Mouse (Mus musculus): ENCODE data around the gene Amz2. TPM values are rescaled to one million over a fixed set of nuclear protein-coding genes. Genes with fewer than 3 reads are reported as not detected.

Amz2 gene
- total and polyA plus RNA-seq, 3 experiments, result 50.2 to 57.5 (median 52.4) TPM

GRCm38 (mm10) chr11:109494890-109495770 is 69.4 kb downstream of the Amz2 start:
- no peak overlapping the region for H3K9ac ChIP-seq (ENCODE audit: low read depth, low read length)
- TF ChIP-seq POLR2A (IDR thresholded peaks at IDR 0.05; ENCODE audit: insufficient read depth, low read depth, low read length), result no peak
- no peak for TF ChIP-seq CTCF (IDR thresholded peaks at IDR 0.05)
- no peak for TF ChIP-seq EP300 (IDR thresholded peaks at IDR 0.05; ENCODE audit: insufficient read depth, low read depth, low read length)
- H3K36me3 ChIP-seq (ENCODE audit: control insufficient read depth, insufficient read depth, low read length), result no peaks in the 10 kb centered on the region
- H3K27me3 ChIP-seq (ENCODE audit: control insufficient read depth, insufficient read depth, low read length), result no peaks in the 10 kb centered on the region
- DNase-seq, result peak in 1 of 2 experiments; percentile 19
- no peak overlapping the region for H3K27ac ChIP-seq
- intact Hi-C loops (cut with DNase I), result loop anchor here (5.0 kb wide), 1 partner anchor 48 kb away; no protein-coding TSS in a partner anchor
- H3K4me1 ChIP-seq (ENCODE audit: control insufficient read depth, insufficient read depth, low read length), result peaks cover 7% of the 10 kb centered on the region
- no peaks in the 10 kb centered on the region for H3K79me2 ChIP-seq (replicated peaks; ENCODE audit: control insufficient read depth, insufficient read depth, low read length)
- H3K4me3 ChIP-seq, result no peak overlapping the region
- 56% methylated on average over 24 of the region's 24 CpGs for WGBS

GRCm38 (mm10) chr11:109495771-109496474 is 70.2 kb downstream of the Amz2 start:
- TF ChIP-seq EP300 (IDR thresholded peaks at IDR 0.05; ENCODE audit: insufficient read depth, low read depth, low read length) (no peak), POLR2A (IDR thresholded peaks at IDR 0.05; ENCODE audit: insufficient read depth, low read depth, low read length) (no peak), CTCF (IDR thresholded peaks at IDR 0.05) (no peak)
- Histone ChIP-seq H3K27ac (no peak overlapping the region), H3K4me3 (no peak overlapping the region), H3K79me2 (replicated peaks; ENCODE audit: control insufficient read depth, insufficient read depth, low read length) (no peaks in the 10 kb centered on the region), H3K36me3 (ENCODE audit: control insufficient read depth, insufficient read depth, low read length) (no peaks in the 10 kb centered on the region), H3K4me1 (ENCODE audit: control insufficient read depth, insufficient read depth, low read length) (peaks cover 7% of the 10 kb centered on the region), H3K27me3 (ENCODE audit: control insufficient read depth, insufficient read depth, low read length) (no peaks in the 10 kb centered on the region), H3K9ac (ENCODE audit: low read depth, low read length) (no peak overlapping the region)
- DNase-seq, result no peak
- intact Hi-C loops (cut with DNase I), result no loop called here
- WGBS, result 60% methylated on average over 14 of the region's 14 CpGs

- intact Hi-C loops (cut with DNase I), result no loop called here
- H3K27me3 ChIP-seq (ENCODE audit: control insufficient read depth, insufficient read depth, low read length), result no peaks in the 10 kb centered on the region
- H3K27ac ChIP-seq, result no peak overlapping the region
- TF ChIP-seq POLR2A (IDR thresholded peaks at IDR 0.05; ENCODE audit: insufficient read depth, low read depth, low read length), result no peak
- TF ChIP-seq EP300 (IDR thresholded peaks at IDR 0.05; ENCODE audit: insufficient read depth, low read depth, low read length), result no peak
- TF ChIP-seq CTCF (IDR thresholded peaks at IDR 0.05), result no peak
- 90% methylated on average over 7 of the region's 7 CpGs for WGBS
- peaks cover 7% of the 10 kb centered on the region for H3K4me1 ChIP-seq (ENCODE audit: control insufficient read depth, insufficient read depth, low read length)
- no peaks in the 10 kb centered on the region for H3K79me2 ChIP-seq (replicated peaks; ENCODE audit: control insufficient read depth, insufficient read depth, low read length)
- no peak overlapping the region for H3K9ac ChIP-seq (ENCODE audit: low read depth, low read length)
- H3K36me3 ChIP-seq (ENCODE audit: control insufficient read depth, insufficient read depth, low read length), result no peaks in the 10 kb centered on the region
- no peak overlapping the region for H3K4me3 ChIP-seq
- DNase-seq, result no peak
These were observed 70.8 kb downstream of the Amz2 start for GRCm38 (mm10) chr11:109496475-109496993.

- H3K4me1 ChIP-seq (ENCODE audit: control insufficient read depth, insufficient read depth, low read length), result peaks cover 7% of the 10 kb centered on the region
- no peak for DNase-seq
- intact Hi-C loops (cut with DNase I), result no loop called here
- 97% methylated on average over 6 of the region's 6 CpGs for WGBS
- no peak overlapping the region for H3K9ac ChIP-seq (ENCODE audit: low read depth, low read length)
- H3K79me2 ChIP-seq (replicated peaks; ENCODE audit: control insufficient read depth, insufficient read depth, low read length), result no peaks in the 10 kb centered on the region
- H3K27ac ChIP-seq, result no peak overlapping the region
- no peaks in the 10 kb centered on the region for H3K36me3 ChIP-seq (ENCODE audit: control insufficient read depth, insufficient read depth, low read length)
- no peaks in the 10 kb centered on the region for H3K27me3 ChIP-seq (ENCODE audit: control insufficient read depth, insufficient read depth, low read length)
- H3K4me3 ChIP-seq, result no peak overlapping the region
- no peak for TF ChIP-seq EP300 (IDR thresholded peaks at IDR 0.05; ENCODE audit: insufficient read depth, low read depth, low read length)
- TF ChIP-seq POLR2A (IDR thresholded peaks at IDR 0.05; ENCODE audit: insufficient read depth, low read depth, low read length), result no peak
- TF ChIP-seq CTCF (IDR thresholded peaks at IDR 0.05), result no peak
These were observed 71.4 kb downstream of the Amz2 start for GRCm38 (mm10) chr11:109496996-109497714.

- Histone ChIP-seq H3K4me1 (ENCODE audit: control insufficient read depth, insufficient read depth, low read length) (peaks cover 7% of the 10 kb centered on the region), H3K36me3 (ENCODE audit: control insufficient read depth, insufficient read depth, low read length) (no peaks in the 10 kb centered on the region), H3K9ac (ENCODE audit: low read depth, low read length) (no peak overlapping the region), H3K4me3 (no peak overlapping the region), H3K27ac (peak overlapping the region; percentile 36), H3K27me3 (ENCODE audit: control insufficient read depth, insufficient read depth, low read length) (no peaks in the 10 kb centered on the region), H3K79me2 (replicated peaks; ENCODE audit: control insufficient read depth, insufficient read depth, low read length) (no peaks in the 10 kb centered on the region)
- intact Hi-C loops (cut with DNase I), result no loop called here
- 57% methylated on average over 9 of the region's 9 CpGs for WGBS
- TF ChIP-seq CTCF (IDR thresholded peaks at IDR 0.05), result no peak
- no peak for TF ChIP-seq POLR2A (IDR thresholded peaks at IDR 0.05; ENCODE audit: insufficient read depth, low read depth, low read length)
- no peak for TF ChIP-seq EP300 (IDR thresholded peaks at IDR 0.05; ENCODE audit: insufficient read depth, low read depth, low read length)
- no peak for DNase-seq
These were observed 72.2 kb downstream of the Amz2 start for GRCm38 (mm10) chr11:109497990-109498389.

Data from heart, adult 2 months (tissue).